ENCODE assay signal across 8 mouse cellular contexts in the genomic region with DNA sequence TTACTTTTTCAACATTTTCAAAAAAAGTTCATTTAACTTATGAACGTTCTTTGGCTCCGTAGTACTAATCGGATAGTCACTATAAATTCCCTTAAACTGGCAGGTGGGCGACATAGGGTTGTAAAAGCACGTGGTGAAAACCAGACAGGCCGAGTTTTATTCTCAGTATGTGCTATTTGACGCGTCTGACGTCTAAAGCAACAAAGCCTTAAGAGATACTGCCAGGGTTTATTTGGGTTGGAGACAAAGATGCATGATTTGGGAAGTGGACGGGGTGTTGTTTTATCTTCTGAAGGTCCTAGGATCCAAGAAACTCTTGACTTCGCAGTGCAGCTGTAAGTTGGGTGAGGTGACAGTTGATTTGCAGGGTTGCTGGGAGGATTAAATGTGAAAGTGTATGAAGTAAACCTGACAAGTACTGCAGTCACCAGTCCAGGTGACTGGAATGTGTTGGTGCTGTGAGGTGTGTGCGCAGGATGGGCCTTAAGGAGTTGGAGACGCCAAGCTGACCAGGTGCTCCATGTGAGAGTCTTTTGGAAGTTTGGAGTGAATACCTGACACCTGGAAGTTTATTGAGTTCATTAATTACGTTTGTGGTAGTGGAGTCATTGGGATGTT. TPM values are rescaled to one million over a fixed set of nuclear protein-coding genes. Genes with fewer than 3 reads are reported as not detected.
DNase-seq lines count a peak whose midpoint lies in the region; ATAC-seq and TF ChIP-seq lines count a peak whose summit lies in the region.

No protein-coding gene starts in this region.

- peak overlapping the region; percentile 86 for H3K4me2 ChIP-seq in liver, embryonic 12.5 days

- intact Hi-C loops in gastrocnemius, adult 2 months (cut with DNase I): no loop called here

- no peak for DNase-seq in gastrocnemius, adult 2 months
- DNase-seq in gastrocnemius, adult 8-10 months (ENCODE audit: low spot score in 2 of 2): no peak
- DNase-seq in 416B (ENCODE audit: low read depth): peak; percentile 26
- DNase-seq in forebrain, embryonic 10.5 days (ENCODE audit: extremely low spot score, low spot score): no peak
- no peak for DNase-seq in adrenal gland, postnatal 36 days
- no peak for DNase-seq in ovary, postnatal 14 days (ENCODE audit: low spot score)
- DNase-seq in lung, postnatal 14 days: no peak

- H3K36me3 ChIP-seq in forebrain, embryonic 10.5 days (replicated peaks): peaks cover 43% of the 10 kb centered on the region
- H3K36me3 ChIP-seq in liver, embryonic 12.5 days: peaks cover 39% of the 10 kb centered on the region

- H3K4me3 ChIP-seq in gastrocnemius, adult 2 months: peak overlapping the region; percentile 76
- H3K4me3 ChIP-seq in forebrain, embryonic 10.5 days: peak overlapping the region; percentile 97
- peak overlapping the region; percentile 82 for H3K4me3 ChIP-seq in liver, embryonic 12.5 days

- H3K27ac ChIP-seq in gastrocnemius, adult 2 months: peak overlapping the region; percentile 93
- H3K27ac ChIP-seq in forebrain, embryonic 10.5 days: peak overlapping the region; percentile 97
- H3K27ac ChIP-seq in liver, embryonic 12.5 days: peak overlapping the region; percentile 90

- ATAC-seq in liver, embryonic 12.5 days: no peak

- H3K27me3 ChIP-seq in forebrain, embryonic 10.5 days (ENCODE audit: poor library complexity, severe bottlenecking): no peaks in the 10 kb centered on the region
- H3K27me3 ChIP-seq in liver, embryonic 12.5 days (replicated peaks): no peaks in the 10 kb centered on the region

- no peak for TF ChIP-seq CTCF in gastrocnemius, adult 2 months (IDR thresholded peaks at IDR 0.05)

- H3K9me3 ChIP-seq in forebrain, embryonic 10.5 days: no peaks in the 10 kb centered on the region
- no peaks in the 10 kb centered on the region for H3K9me3 ChIP-seq in liver, embryonic 12.5 days (replicated peaks)

- H3K4me1 ChIP-seq in forebrain, embryonic 10.5 days: peaks cover 20% of the 10 kb centered on the region
- peaks cover 22% of the 10 kb centered on the region for H3K4me1 ChIP-seq in liver, embryonic 12.5 days

- WGBS in forebrain, embryonic 10.5 days: 15% methylated on average over 14 of the region's 14 CpGs
- 5% methylated on average over 14 of the region's 14 CpGs for WGBS in liver, embryonic 12.5 days (ENCODE audit: insufficient replicate concordance)

- H3K9ac ChIP-seq in liver, embryonic 12.5 days: peak overlapping the region; percentile 84

RNA-seq across cellular contexts. Expression of a gene that starts 1.0 kb away (rescaled TPM):
- 100 to 1,000 TPM in 1 of 2 experiments, 10 to 100 TPM in 1; 99.6 to 110 TPM for total RNA-seq in gastrocnemius, adult 2 months (2021)
- 100 to 1,000 TPM in 1 of 4 experiments, 10 to 100 TPM in 3; 81.4 to 104 (median 87.7) TPM for total RNA-seq in gastrocnemius, adult 8-10 months (2022)
- 422 and 434 TPM in 2 replicates for polyA plus RNA-seq in forebrain, embryonic 10.5 days (2016; fragmentation: Nextera tagmentation; extraction: Ambion mirVana)
- polyA plus RNA-seq in liver, embryonic 12.5 days (2016; fragmentation: Nextera tagmentation; extraction: Ambion mirVana): 240 and 269 TPM in 2 replicates
- total RNA-seq in adrenal gland, postnatal 36 days (2021): 100 to 1,000 TPM; 186 to 249 TPM

RNA-seq across cellular contexts. Expression of a gene that starts 9.1 kb away (rescaled TPM):
- 100 to 1,000 TPM in 1 of 2 experiments, 10 to 100 TPM in 1; 89.3 to 105 TPM for total RNA-seq in gastrocnemius, adult 2 months (2021)
- total RNA-seq in gastrocnemius, adult 8-10 months (2022): 100 to 1,000 TPM in 2 of 4 experiments, 10 to 100 TPM in 2; 90.9 to 112 (median 101) TPM
- polyA plus RNA-seq in forebrain, embryonic 10.5 days (2016; fragmentation: Nextera tagmentation; extraction: Ambion mirVana): 385 and 388 TPM in 2 replicates
- polyA plus RNA-seq in liver, embryonic 12.5 days (2016; fragmentation: Nextera tagmentation; extraction: Ambion mirVana): 219 and 222 TPM in 2 replicates
- 100 to 1,000 TPM; 103 to 121 TPM for total RNA-seq in adrenal gland, postnatal 36 days (2021)

RNA-seq across cellular contexts. Expression of a gene that starts 9.4 kb away (rescaled TPM):
- 1 to 10 TPM; 1.8 to 2.1 TPM for total RNA-seq in gastrocnemius, adult 2 months (2021)
- 1 to 10 TPM in 3 of 4 experiments, under 1 TPM in 1; 0.92 to 2.0 (median 1.4) TPM for total RNA-seq in gastrocnemius, adult 8-10 months (2022)
- polyA plus RNA-seq in forebrain, embryonic 10.5 days (2016; fragmentation: Nextera tagmentation; extraction: Ambion mirVana): 4.3 and 4.4 TPM in 2 replicates
- 10.2 and 10.9 TPM in 2 replicates for polyA plus RNA-seq in liver, embryonic 12.5 days (2016; fragmentation: Nextera tagmentation; extraction: Ambion mirVana)
- total RNA-seq in adrenal gland, postnatal 36 days (2021): 10 to 100 TPM; 28.5 to 55.4 TPM

RNA-seq across cellular contexts. Expression of a gene that starts 16.0 kb away (rescaled TPM):
- total RNA-seq in gastrocnemius, adult 2 months (2021): 1 to 10 TPM; 1.9 to 3.0 TPM
- 1 to 10 TPM; 2.6 to 3.4 (median 3.1) TPM for total RNA-seq in gastrocnemius, adult 8-10 months (2022)
- polyA plus RNA-seq in forebrain, embryonic 10.5 days (2016; fragmentation: Nextera tagmentation; extraction: Ambion mirVana): 1.8 and 2.2 TPM in 2 replicates
- polyA plus RNA-seq in liver, embryonic 12.5 days (2016; fragmentation: Nextera tagmentation; extraction: Ambion mirVana): 0.65 and 0.85 TPM in 2 replicates
- total RNA-seq in adrenal gland, postnatal 36 days (2021): 10 to 100 TPM; 20.4 to 34.5 TPM

RNA-seq across cellular contexts. Expression of a gene that starts 19.5 kb away (rescaled TPM):
- 10 to 100 TPM; 20.7 to 20.9 TPM for total RNA-seq in gastrocnemius, adult 2 months (2021)
- 10 to 100 TPM; 19.3 to 26.7 (median 21.7) TPM for total RNA-seq in gastrocnemius, adult 8-10 months (2022)
- polyA plus RNA-seq in forebrain, embryonic 10.5 days (2016; fragmentation: Nextera tagmentation; extraction: Ambion mirVana): 2.4 and 2.8 TPM in 2 replicates
- 2.3 and 2.8 TPM in 2 replicates for polyA plus RNA-seq in liver, embryonic 12.5 days (2016; fragmentation: Nextera tagmentation; extraction: Ambion mirVana)
- total RNA-seq in adrenal gland, postnatal 36 days (2021): 10 to 100 TPM; 38.9 to 41.9 TPM

Comparison
In these comparisons a context has a peak if more than half of its experiments do, and no peak if none do; other contexts are left out.
1. RNA of a gene that starts 9.4 kb away (total RNA-seq): 28.5 to 55.4 TPM in adrenal gland, postnatal 36 days; 1.8 to 2.1 TPM in gastrocnemius, adult 2 months and 0.92 to 2.0 TPM in gastrocnemius, adult 8-10 months; every median in the first group is over 4 times any median in the second.
2. Peak in every context shown above with its lines, with median percentiles within 50 percentile points of each other: H3K27ac ChIP-seq and H3K4me3 ChIP-seq.